Mouse (Mus musculus) forebrain, embryonic 15.5 days (tissue): ENCODE results near the gene Gbf1. TPM values are rescaled to one million over a fixed set of nuclear protein-coding genes. Genes with fewer than 3 reads are reported as not detected.

ENCODE experiments used
- ATAC-seq: fragments of 200-750 bp; cut with Nextera tagmentation; replicated peaks from 2 replicates; pipeline ENCODE4 v1.8.0; 2017; ENCODE audit warnings: mild to moderate bottlenecking, moderate TSS enrichment, moderate library complexity
- H3K27ac ChIP-seq: fragments of 300-500 bp; sonication (generic); replicated peaks from 2 replicates; pipeline ENCODE4 v1.5.1; 2015; ENCODE audit warnings: mild to moderate bottlenecking, inconsistent platforms
- H3K27me3 ChIP-seq: fragments of 300-500 bp; sonication (generic); 2 replicates; pipeline ENCODE4 v1.6.1; 2015; ENCODE audit warnings: inconsistent platforms
- H3K36me3 ChIP-seq: fragments of 300-500 bp; sonication (generic); 2 replicates; pipeline ENCODE4 v1.6.1; 2015; ENCODE audit warnings: mild to moderate bottlenecking, inconsistent platforms
- H3K4me1 ChIP-seq: fragments of 300-500 bp; sonication (generic); 2 replicates; pipeline ENCODE4 v1.6.1; 2015; ENCODE audit warnings: inconsistent platforms
- H3K4me2 ChIP-seq: fragments of 300-500 bp; sonication (generic); replicated peaks from 2 replicates; pipeline ENCODE4 v1.6.1; 2015; ENCODE audit warnings: mild to moderate bottlenecking, inconsistent platforms
- H3K4me3 ChIP-seq: fragments of 300-500 bp; sonication (generic); 2 replicates; pipeline ENCODE4 v1.5.1; 2015; ENCODE audit warnings: mild to moderate bottlenecking, inconsistent platforms
- H3K9ac ChIP-seq: fragments of 300-500 bp; sonication (generic); replicated peaks from 2 replicates; pipeline ENCODE4 v1.6.1; 2015; ENCODE audit warnings: mild to moderate bottlenecking, inconsistent platforms
- H3K9me3 ChIP-seq: fragments of 300-500 bp; sonication (generic); 2 replicates; pipeline ENCODE4 v1.6.1; 2016; ENCODE audit warnings: inconsistent platforms
- WGBS: fragments of 180-500 bp; shearing (Covaris S2); methylation state at CpG from one replicate; pipeline ENCODE4 v1.1.7; 2015; ENCODE audit warnings: mixed read lengths; 5-methylcytosine and 5-hydroxymethylcytosine counted together
- polyA plus RNA-seq: library from polyadenylated mRNA; unstranded; fragments of >200 nt; fragmentation: Nextera tagmentation; extraction: Ambion mirVana; gene quantifications from 2 replicates; pipeline ENCODE4 v1.2.1, GENCODE M21; 2015

Gbf1 gene
- polyA plus RNA-seq, 1 experiment from 2014 or later = 71.3 TPM

- peaks cover 17% of the 10 kb centered on the region for H3K4me1 ChIP-seq
- no peaks in the 10 kb centered on the region for H3K36me3 ChIP-seq
- H3K9ac ChIP-seq = no peak overlapping the region
- H3K9me3 ChIP-seq = no peaks in the 10 kb centered on the region
- 5% methylated on average over 8 of the region's 8 CpGs for WGBS
- peak overlapping the region; percentile 23; the same call in 1 of the 2 replicates for H3K4me3 ChIP-seq
- no peak for ATAC-seq
- H3K27ac ChIP-seq = no peak overlapping the region
- H3K27me3 ChIP-seq = peaks cover 57% of the 10 kb centered on the region
- peak overlapping the region; percentile 37; the same call in 1 of the 2 replicates for H3K4me2 ChIP-seq
Observed at GRCm38 (mm10) chr19:46131283-46131682, 21.0 kb upstream of the Gbf1 start.

DNA sequence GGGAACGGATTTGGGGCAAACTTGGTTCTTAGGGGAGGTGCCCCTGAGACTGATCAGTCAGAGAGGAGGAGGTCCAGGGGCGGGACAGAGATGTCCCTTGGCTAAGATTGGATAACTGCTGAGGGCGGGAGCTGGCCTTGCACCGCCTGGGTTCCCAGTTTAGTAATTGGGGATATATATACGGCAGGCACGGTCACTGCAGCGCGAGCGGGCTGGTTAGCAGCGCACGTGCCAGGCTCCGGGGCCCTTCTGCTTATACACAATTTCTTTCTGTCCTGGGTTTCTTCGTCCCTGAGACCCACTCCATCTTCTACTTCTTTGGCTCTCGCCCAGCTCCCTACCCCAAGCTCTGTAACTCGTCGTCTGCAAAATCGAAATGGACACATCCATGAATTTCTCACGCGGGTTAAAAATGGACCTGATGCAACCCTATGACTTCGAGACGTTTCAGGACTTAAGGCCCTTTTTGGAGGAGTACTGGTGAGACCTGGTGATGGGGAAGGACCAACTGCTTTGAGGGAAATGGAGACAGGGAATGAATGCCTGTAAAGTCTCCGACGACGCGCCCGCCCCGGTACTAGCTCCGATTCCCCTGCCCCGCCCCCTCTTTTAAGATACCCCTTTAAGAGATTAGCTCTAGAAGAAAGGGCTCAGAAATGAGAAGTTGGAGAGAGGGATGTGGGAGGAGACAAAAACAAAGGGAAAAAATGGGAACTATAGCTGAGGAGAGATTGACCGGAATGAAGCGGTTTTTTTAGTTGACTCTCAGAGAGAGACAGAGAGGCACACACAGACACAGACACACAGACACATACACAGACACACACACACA lies 20.4 kb upstream of the Gbf1 start, which contains the start of gene Elovl3:
Elovl3 (plus strand) TSS at position 204 of the 832 bp plus-strand sequence.
- Histone ChIP-seq H3K27me3 (peaks cover 63% of the 10 kb centered on the region), H3K4me3 (peak within 1 kb of the TSS; percentile 23), H3K9ac (no peak within 1 kb of the TSS), H3K4me2 (peak within 1 kb of the TSS; percentile 37), H3K9me3 (no peaks in the 10 kb centered on the region), H3K36me3 (no peaks in the 10 kb centered on the region), H3K4me1 (peaks cover 23% of the 10 kb centered on the region), H3K27ac (no peak within 1 kb of the TSS)
- no peak for ATAC-seq
- WGBS = under 1% methylated on average over 31 of the region's 31 CpGs

DNA sequence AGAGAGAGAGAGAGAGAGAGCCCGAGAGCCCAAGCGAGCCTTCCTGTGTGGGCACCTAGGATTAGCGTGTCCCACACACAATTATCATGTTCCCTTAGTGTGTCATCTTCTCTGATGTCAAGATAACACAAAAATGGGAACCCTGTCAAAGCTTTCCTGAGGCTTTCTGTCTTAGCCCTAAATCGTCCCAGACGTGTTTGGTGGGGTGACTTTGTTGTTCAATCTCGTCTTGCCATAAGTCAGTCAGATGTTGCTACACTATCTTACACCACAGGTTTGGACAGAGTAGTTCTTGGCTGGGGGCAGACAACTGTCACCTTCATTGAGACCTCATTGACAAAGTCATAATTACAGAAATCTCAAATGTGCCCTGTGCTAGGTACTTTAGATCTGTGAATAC lies 19.7 kb upstream of the Gbf1 start:
- peaks cover 28% of the 10 kb centered on the region for H3K4me1 ChIP-seq
- no peaks in the 10 kb centered on the region for H3K9me3 ChIP-seq
- no peak for ATAC-seq
- no peaks in the 10 kb centered on the region for H3K36me3 ChIP-seq
- no peak overlapping the region for H3K4me3 ChIP-seq
- H3K4me2 ChIP-seq = no peak overlapping the region
- H3K27me3 ChIP-seq = peaks cover 70% of the 10 kb centered on the region
- H3K27ac ChIP-seq = no peak overlapping the region
- whole genome bisulfite sequencing = 24% methylated on average over 6 of the region's 6 CpGs
- H3K9ac ChIP-seq = no peak overlapping the region

DNA sequence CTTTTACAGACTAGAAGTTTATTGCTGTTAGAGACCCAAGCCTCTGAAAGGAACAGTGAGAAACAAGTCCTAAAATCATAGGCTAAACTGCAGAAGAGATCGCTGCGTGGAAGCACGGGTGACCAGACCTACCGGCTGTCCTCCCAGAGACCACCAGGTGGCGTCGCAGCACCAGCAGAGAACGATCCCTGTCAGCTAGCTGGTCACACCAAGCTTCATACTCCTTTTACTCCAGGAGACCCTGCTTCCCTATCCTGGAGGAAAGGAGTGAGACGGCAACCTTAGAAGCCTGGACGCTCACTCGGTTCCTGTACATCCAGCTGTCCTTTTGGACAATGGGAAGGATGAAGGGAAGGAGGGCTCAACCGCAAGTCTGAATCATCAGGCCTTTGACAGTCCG lies 17.0 kb upstream of the Gbf1 start:
- Histone ChIP-seq H3K36me3 (no peaks in the 10 kb centered on the region), H3K4me3 (peak overlapping the region; percentile 58), H3K27me3 (peaks cover 78% of the 10 kb centered on the region), H3K4me2 (peak overlapping the region; percentile 100), H3K4me1 (peaks cover 28% of the 10 kb centered on the region), H3K9me3 (no peaks in the 10 kb centered on the region), H3K27ac (no peak overlapping the region), H3K9ac (peak overlapping the region; percentile 44)
- peak; percentile 78 for ATAC-seq
- WGBS = 2% methylated on average over 12 of the region's 12 CpGs

DNA sequence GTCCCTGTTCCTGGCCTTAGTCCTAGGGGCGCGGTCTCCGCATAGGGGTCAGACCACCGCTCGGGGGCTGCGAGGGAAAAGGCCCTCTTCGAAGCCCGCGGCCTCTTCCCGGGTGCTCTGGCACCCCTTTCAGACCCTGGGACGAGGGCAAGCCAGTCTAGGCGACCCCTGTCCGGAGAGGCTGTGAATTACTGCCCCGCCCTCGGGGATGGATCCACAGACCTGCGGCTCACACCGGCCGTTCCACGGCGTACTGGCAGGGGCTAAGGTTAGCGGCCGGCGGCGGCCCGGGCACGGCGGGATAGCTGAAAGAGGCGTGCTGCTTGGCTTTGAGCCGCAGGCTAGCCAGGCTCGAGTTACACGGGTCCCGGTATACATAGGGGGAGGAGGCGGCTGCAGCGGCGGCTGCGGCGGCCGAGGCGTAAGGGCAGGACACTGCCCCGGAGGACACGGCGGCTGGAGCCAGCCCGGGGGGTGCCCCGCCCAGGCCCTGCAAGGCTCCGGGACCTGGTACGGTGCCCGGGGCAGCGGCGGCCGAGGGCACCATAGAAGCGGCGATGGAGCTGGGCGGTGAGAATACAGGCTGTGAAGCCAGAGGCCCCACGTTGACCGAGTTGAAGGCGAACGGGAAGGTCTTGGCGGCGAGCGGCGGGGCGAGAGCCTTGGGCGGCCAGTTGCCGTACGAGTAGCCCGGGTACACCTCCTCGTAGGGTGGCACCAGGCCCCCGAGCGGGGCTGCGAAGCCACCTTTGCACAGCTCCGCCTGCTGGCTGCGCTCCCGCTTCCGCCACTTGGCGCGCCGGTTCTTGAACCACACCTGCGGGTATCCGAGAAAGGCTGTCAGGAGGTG lies 16.3 kb upstream of the Gbf1 start:
- WGBS = under 1% methylated on average over 79 of the region's 79 CpGs
- no peaks in the 10 kb centered on the region for H3K36me3 ChIP-seq
- peak overlapping the region; percentile 58 for H3K4me3 ChIP-seq
- H3K27me3 ChIP-seq = peaks cover 71% of the 10 kb centered on the region
- no peaks in the 10 kb centered on the region for H3K9me3 ChIP-seq
- peak overlapping the region; percentile 44 for H3K9ac ChIP-seq
- H3K27ac ChIP-seq = no peak overlapping the region
- ATAC-seq = peak; percentile 49
- H3K4me2 ChIP-seq = peak overlapping the region; percentile 100
- H3K4me1 ChIP-seq = peaks cover 28% of the 10 kb centered on the region

DNA sequence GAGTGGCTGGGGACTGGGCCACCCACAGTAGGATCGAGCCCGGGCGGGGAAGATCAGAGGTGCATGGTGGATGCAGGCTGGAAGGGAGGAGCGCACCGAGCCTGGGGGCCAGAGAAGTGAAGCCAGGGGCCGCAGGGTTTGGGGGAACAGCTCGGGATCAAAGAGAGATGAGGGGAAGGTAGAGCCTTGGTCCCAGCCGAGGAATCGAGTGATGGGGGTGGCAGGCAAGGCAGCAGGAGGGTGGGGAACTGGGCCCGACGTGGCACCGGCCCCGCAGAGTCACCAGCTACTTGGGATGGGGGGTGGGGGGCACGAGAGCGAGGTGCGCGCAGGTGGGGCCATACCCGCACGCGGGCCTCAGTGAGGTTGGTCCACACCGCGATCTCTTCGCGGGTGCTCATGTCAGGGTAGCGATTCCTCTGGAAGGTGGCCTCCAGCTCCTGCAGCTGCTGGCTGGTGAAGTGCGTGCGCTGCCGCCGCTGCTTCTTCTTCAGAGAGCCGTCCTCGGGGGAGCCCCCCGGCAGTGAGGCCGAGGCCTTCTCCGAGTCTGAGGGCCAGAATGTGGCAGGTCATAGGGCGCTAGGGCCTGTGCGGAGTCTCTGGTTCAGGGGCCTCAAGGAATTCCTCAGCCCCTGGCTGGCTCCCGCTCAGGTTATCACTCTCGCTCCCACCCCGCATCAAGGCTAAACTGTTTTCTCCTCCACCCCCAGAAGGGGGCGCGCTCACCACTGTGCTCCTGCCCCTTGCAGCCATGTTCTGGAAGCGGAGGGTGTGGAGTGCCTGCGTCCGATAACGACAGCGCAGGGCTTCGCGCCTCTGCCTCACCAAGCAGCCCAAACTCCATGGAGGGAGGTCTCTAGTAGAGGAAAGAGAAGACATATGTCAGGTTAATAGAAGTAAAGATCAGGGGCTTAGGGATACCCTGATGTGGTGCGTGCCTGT lies 15.4 kb upstream of the Gbf1 start:
- H3K9ac ChIP-seq = peak overlapping the region; percentile 44
- peak overlapping the region; percentile 58 for H3K4me3 ChIP-seq
- ATAC-seq = peak; percentile 27; the same call in 1 of the 2 replicates

GRCm38 (mm10) chr19:46140324-46140723 lies 12.0 kb upstream of the Gbf1 start:
- WGBS = 59% methylated on average over 2 of the region's 2 CpGs
- H3K4me3 ChIP-seq = no peak overlapping the region
- no peak overlapping the region for H3K27ac ChIP-seq
- peaks cover 20% of the 10 kb centered on the region for H3K4me1 ChIP-seq
- ATAC-seq = no peak
- H3K9me3 ChIP-seq = no peaks in the 10 kb centered on the region
- H3K36me3 ChIP-seq = no peaks in the 10 kb centered on the region
- peaks cover 41% of the 10 kb centered on the region for H3K27me3 ChIP-seq
- no peak overlapping the region for H3K9ac ChIP-seq
- H3K4me2 ChIP-seq = no peak overlapping the region

More for the DNA sequence above, 15.4 kb upstream of the Gbf1 start:
- H3K4me2 ChIP-seq = peak overlapping the region; percentile 100
- H3K36me3 ChIP-seq = no peaks in the 10 kb centered on the region
- peaks cover 65% of the 10 kb centered on the region for H3K27me3 ChIP-seq
- 2% methylated on average over 49 of the region's 49 CpGs for WGBS
- no peak overlapping the region for H3K27ac ChIP-seq
- peaks cover 23% of the 10 kb centered on the region for H3K4me1 ChIP-seq
- H3K9me3 ChIP-seq = no peaks in the 10 kb centered on the region

DNA sequence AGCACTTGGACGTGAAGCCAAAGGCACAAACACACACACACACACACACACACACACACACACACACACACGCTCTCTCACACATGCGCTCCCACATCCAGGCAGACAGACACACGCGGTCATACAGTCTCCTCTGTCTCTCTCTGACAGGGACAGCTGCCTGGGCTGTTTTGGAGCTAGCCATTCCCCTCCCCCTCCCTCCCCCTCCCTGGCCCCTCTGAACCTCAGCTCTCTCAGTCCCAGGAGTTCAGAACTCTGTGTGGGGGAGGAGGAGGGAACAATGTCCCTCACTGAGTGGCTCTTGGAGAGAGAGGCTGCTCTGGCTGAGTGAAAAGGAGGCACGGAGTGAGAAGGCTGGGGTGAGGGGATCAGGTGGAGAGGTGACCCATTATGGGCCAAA lies 11.2 kb upstream of the Gbf1 start:
- 16% methylated on average over 6 of the region's 6 CpGs for WGBS
- ATAC-seq = no peak
- Histone ChIP-seq H3K9ac (no peak overlapping the region), H3K4me1 (peaks cover 12% of the 10 kb centered on the region), H3K27me3 (peaks cover 43% of the 10 kb centered on the region), H3K27ac (no peak overlapping the region), H3K9me3 (no peaks in the 10 kb centered on the region), H3K36me3 (no peaks in the 10 kb centered on the region), H3K4me2 (no peak overlapping the region), H3K4me3 (no peak overlapping the region)

GRCm38 (mm10) chr19:46147511-46148371 lies 4.6 kb upstream of the Gbf1 start, which contains the start of gene Pitx3:
Gene Pitx3, minus strand, starts transcription at chr19:46148326.
- under 1% methylated on average over 47 of the region's 47 CpGs for WGBS
- Histone ChIP-seq H3K27me3 (peaks cover 60% of the 10 kb centered on the region), H3K4me2 (peak within 1 kb of the TSS; percentile 76), H3K9me3 (no peaks in the 10 kb centered on the region), H3K9ac (no peak within 1 kb of the TSS; the same call in 1 of the 2 replicates), H3K4me1 (peaks cover 18% of the 10 kb centered on the region), H3K27ac (no peak within 1 kb of the TSS), H3K4me3 (peak within 1 kb of the TSS; percentile 43), H3K36me3 (no peaks in the 10 kb centered on the region)
- no peak for ATAC-seq

GRCm38 (mm10) chr19:46148372-46148760 lies 3.9 kb upstream of the Gbf1 start:
- Histone ChIP-seq H3K36me3 (no peaks in the 10 kb centered on the region), H3K9ac (no peak overlapping the region; the same call in 1 of the 2 replicates), H3K4me1 (peaks cover 24% of the 10 kb centered on the region), H3K27me3 (peaks cover 60% of the 10 kb centered on the region), H3K4me3 (peak overlapping the region; percentile 43), H3K27ac (no peak overlapping the region), H3K9me3 (no peaks in the 10 kb centered on the region), H3K4me2 (peak overlapping the region; percentile 76)
- ATAC-seq = no peak; the same call in 1 of the 2 replicates
- under 1% methylated on average over 27 of the region's 27 CpGs for WGBS
